Mouse (Mus musculus) cerebellum, adult 2 months (tissue): Measurements from ENCODE around the gene Cnr1. TPM values are rescaled to one million over a fixed set of nuclear protein-coding genes. Genes with fewer than 3 reads are reported as not detected.

Experiments
- DNase-seq, 2 experiments: peaks; one replicate each; pipeline ENCODE4 v3.0.0; 2021
- H3K27ac ChIP-seq: fragments of 200-500 bp; 2 replicates; pipeline ENCODE4 v1.5.1; 2012; ENCODE audit warnings: low read length, control low read depth, inconsistent platforms; ENCODE audit not compliant: insufficient read depth
- H3K27me3 ChIP-seq: fragments of 200-500 bp; 2 replicates; pipeline ENCODE4 v1.6.1; 2012; ENCODE audit warnings: inconsistent platforms, mild to moderate bottlenecking, low read length, moderate library complexity; ENCODE audit not compliant: control insufficient read depth, insufficient read depth
- H3K4me1 ChIP-seq: fragments of 200-500 bp; 2 replicates; pipeline ENCODE4 v1.6.1; 2011; ENCODE audit warnings: low read length; ENCODE audit not compliant: control insufficient read depth, insufficient read depth
- H3K4me3 ChIP-seq: fragments of 200-500 bp; replicated peaks from 2 replicates; pipeline ENCODE3; 2011; ENCODE audit warnings: mild to moderate bottlenecking, low read depth, low read length, control low read depth; ENCODE audit not compliant: insufficient read depth
- CTCF ChIP-seq: fragments of 200-500 bp; IDR thresholded peaks from 2 replicates; pipeline ENCODE4 v1.5.1; 2011; ENCODE audit warnings: low read depth, mild to moderate bottlenecking, control low read depth, low read length, moderate library complexity, borderline replicate concordance; ENCODE audit not compliant: insufficient read depth
- POLR2A ChIP-seq: fragments of 200-500 bp; IDR thresholded peaks from 2 replicates; pipeline ENCODE4 v1.6.1; 2011; ENCODE audit warnings: low read length, control low read depth, borderline replicate concordance; ENCODE audit not compliant: insufficient read depth
- polyA plus RNA-seq: library from polyadenylated mRNA; depleted of rRNA; stranded (reverse); fragments of >200 nt; gene quantifications from 2 replicates; pipeline ENCODE4 v1.2.3, GENCODE M21; 2012; rRNA removed

Gene Cnr1
- polyA plus RNA-seq, 1 experiment, result 137 TPM

GRCm38 (mm10) chr4:33996382-33996781 is 72.0 kb downstream of the Cnr1 start:
- no peak overlapping the region for H3K4me3 ChIP-seq
- no peaks in the 10 kb centered on the region for H3K4me1 ChIP-seq
- TF ChIP-seq CTCF, result no peak
- no peak for TF ChIP-seq POLR2A
- no peak for DNase-seq
- H3K27ac ChIP-seq, result no peak overlapping the region
- no peaks in the 10 kb centered on the region for H3K27me3 ChIP-seq

Other genes starting within 250 kb of the Cnr1 start
- gene Spaca1, start 125.6 kb downstream of the Cnr1 start, polyA plus RNA-seq, result 0.08 and 0.14 TPM in 2 replicates